Mouse (Mus musculus): ENCODE results near the gene Hs3st6. TPM values are rescaled to one million over a fixed set of nuclear protein-coding genes. Genes with fewer than 3 reads are reported as not detected.

The Hs3st6 gene
- polyA plus RNA-seq, 1 experiment from 2014 or later: not detected

- Histone ChIP-seq H3K4me3 (no peak overlapping the region), H3K36me3 (no peaks in the 10 kb centered on the region), H3K4me1 (no peaks in the 10 kb centered on the region), H3K9ac (replicated peaks) (no peak overlapping the region), H3K4me2 (replicated peaks) (no peak overlapping the region), H3K27ac (replicated peaks) (no peak overlapping the region), H3K9me3 (no peaks in the 10 kb centered on the region), H3K27me3 (peaks cover 10% of the 10 kb centered on the region)
- WGBS: 20% methylated on average over 7 of the region's 7 CpGs
- peak; percentile 71 for ATAC-seq (replicated peaks)
Measured at GRCm38 (mm10) chr17:24745526-24746497, 7.0 kb upstream of the Hs3st6 start.

- H3K4me2 ChIP-seq (replicated peaks): no peak overlapping the region
- H3K27me3 ChIP-seq: peaks cover 20% of the 10 kb centered on the region
- no peak overlapping the region for H3K27ac ChIP-seq (replicated peaks)
- H3K9me3 ChIP-seq: no peaks in the 10 kb centered on the region
- H3K4me1 ChIP-seq: no peaks in the 10 kb centered on the region
- H3K9ac ChIP-seq (replicated peaks): no peak overlapping the region
- no peak for ATAC-seq (replicated peaks)
- no peak overlapping the region for H3K4me3 ChIP-seq
- 55% methylated on average over 4 of the region's 4 CpGs for WGBS
- H3K36me3 ChIP-seq: no peaks in the 10 kb centered on the region
Measured at GRCm38 (mm10) chr17:24746986-24747385, 5.8 kb upstream of the Hs3st6 start.

GRCm38 (mm10) chr17:24751528-24751927 is 1.3 kb upstream of the Hs3st6 start:
- H3K27ac ChIP-seq (replicated peaks): no peak overlapping the region
- no peaks in the 10 kb centered on the region for H3K9me3 ChIP-seq

GRCm38 (mm10) chr17:24757394-24757793 is 4.6 kb downstream of the Hs3st6 start:
- WGBS: 87% methylated on average over 1 of the region's 1 CpGs
- Histone ChIP-seq H3K27ac (replicated peaks) (no peak overlapping the region), H3K27me3 (peaks cover 34% of the 10 kb centered on the region), H3K4me1 (peaks cover 10% of the 10 kb centered on the region), H3K36me3 (no peaks in the 10 kb centered on the region), H3K4me2 (replicated peaks) (no peak overlapping the region), H3K4me3 (no peak overlapping the region), H3K9me3 (no peaks in the 10 kb centered on the region), H3K9ac (replicated peaks) (no peak overlapping the region)
- ATAC-seq (replicated peaks): no peak

More at GRCm38 (mm10) chr17:24751528-24751927, 1.3 kb upstream of the Hs3st6 start:
- no peak for ATAC-seq (replicated peaks)
- Histone ChIP-seq H3K27me3 (peaks cover 58% of the 10 kb centered on the region), H3K36me3 (no peaks in the 10 kb centered on the region), H3K4me1 (peaks cover 14% of the 10 kb centered on the region), H3K4me2 (replicated peaks) (no peak overlapping the region), H3K4me3 (no peak overlapping the region), H3K9ac (replicated peaks) (no peak overlapping the region)
- 21% methylated on average over 4 of the region's 4 CpGs for WGBS

GRCm38 (mm10) chr17:24761121-24761520 is 8.3 kb downstream of the Hs3st6 start:
- WGBS: 55% methylated on average over 5 of the region's 5 CpGs
- Histone ChIP-seq H3K9me3 (no peaks in the 10 kb centered on the region), H3K27ac (replicated peaks) (no peak overlapping the region), H3K4me3 (no peak overlapping the region), H3K4me1 (no peaks in the 10 kb centered on the region), H3K4me2 (replicated peaks) (no peak overlapping the region), H3K36me3 (no peaks in the 10 kb centered on the region), H3K27me3 (no peaks in the 10 kb centered on the region; the same call in 1 of the 2 replicates), H3K9ac (replicated peaks) (no peak overlapping the region)
- ATAC-seq (replicated peaks): no peak

GRCm38 (mm10) chr17:24765016-24765905 is 12.5 kb downstream of the Hs3st6 start:
- Histone ChIP-seq H3K27ac (replicated peaks) (no peak overlapping the region), H3K9ac (replicated peaks) (no peak overlapping the region), H3K9me3 (no peaks in the 10 kb centered on the region), H3K4me1 (no peaks in the 10 kb centered on the region), H3K36me3 (no peaks in the 10 kb centered on the region), H3K4me2 (replicated peaks) (no peak overlapping the region), H3K27me3 (no peaks in the 10 kb centered on the region), H3K4me3 (no peak overlapping the region)
- ATAC-seq (replicated peaks): no peak
- WGBS: 51% methylated on average over 22 of the region's 22 CpGs

GRCm38 (mm10) chr17:24766266-24766875 is 13.6 kb downstream of the Hs3st6 start:
- no peak overlapping the region for H3K9ac ChIP-seq (replicated peaks)
- no peaks in the 10 kb centered on the region for H3K9me3 ChIP-seq
- ATAC-seq (replicated peaks): no peak
- no peak overlapping the region for H3K27ac ChIP-seq (replicated peaks)
- H3K27me3 ChIP-seq: no peaks in the 10 kb centered on the region
- H3K36me3 ChIP-seq: no peaks in the 10 kb centered on the region
- H3K4me2 ChIP-seq (replicated peaks): no peak overlapping the region
- 25% methylated on average over 12 of the region's 12 CpGs for WGBS
- no peaks in the 10 kb centered on the region for H3K4me1 ChIP-seq
- H3K4me3 ChIP-seq: no peak overlapping the region

GRCm38 (mm10) chr17:24769146-24769545 is 16.4 kb downstream of the Hs3st6 start:
- no peak overlapping the region for H3K27ac ChIP-seq (replicated peaks)
- ATAC-seq (replicated peaks): no peak
- 40% methylated on average over 3 of the region's 3 CpGs for WGBS
- no peaks in the 10 kb centered on the region for H3K27me3 ChIP-seq
- no peaks in the 10 kb centered on the region for H3K36me3 ChIP-seq
- H3K9me3 ChIP-seq: no peaks in the 10 kb centered on the region
- no peak overlapping the region for H3K9ac ChIP-seq (replicated peaks)
- H3K4me2 ChIP-seq (replicated peaks): no peak overlapping the region
- H3K4me1 ChIP-seq: no peaks in the 10 kb centered on the region
- H3K4me3 ChIP-seq: no peak overlapping the region

GRCm38 (mm10) chr17:24773241-24773640 is 20.5 kb downstream of the Hs3st6 start:
- no peak overlapping the region for H3K9ac ChIP-seq (replicated peaks)
- no peak for ATAC-seq (replicated peaks)
- WGBS: 82% methylated on average over 5 of the region's 5 CpGs
- no peaks in the 10 kb centered on the region for H3K27me3 ChIP-seq
- no peaks in the 10 kb centered on the region for H3K4me1 ChIP-seq
- no peaks in the 10 kb centered on the region for H3K36me3 ChIP-seq
- no peaks in the 10 kb centered on the region for H3K9me3 ChIP-seq
- H3K4me2 ChIP-seq (replicated peaks): no peak overlapping the region
- H3K27ac ChIP-seq (replicated peaks): no peak overlapping the region
- no peak overlapping the region for H3K4me3 ChIP-seq

GRCm38 (mm10) chr17:24775173-24775572 is 22.4 kb downstream of the Hs3st6 start:
- WGBS: 78% methylated on average over 8 of the region's 8 CpGs

GRCm38 (mm10) chr17:24777073-24777472 is 24.3 kb downstream of the Hs3st6 start:
- no peaks in the 10 kb centered on the region for H3K27me3 ChIP-seq
- no peak overlapping the region for H3K27ac ChIP-seq (replicated peaks)
- ATAC-seq (replicated peaks): no peak
- H3K9ac ChIP-seq (replicated peaks): no peak overlapping the region
- H3K36me3 ChIP-seq: no peaks in the 10 kb centered on the region
- H3K9me3 ChIP-seq: no peaks in the 10 kb centered on the region
- WGBS: 77% methylated on average over 2 of the region's 2 CpGs
- no peaks in the 10 kb centered on the region for H3K4me1 ChIP-seq
- H3K4me2 ChIP-seq (replicated peaks): no peak overlapping the region
- no peak overlapping the region for H3K4me3 ChIP-seq

More at GRCm38 (mm10) chr17:24775173-24775572, 22.4 kb downstream of the Hs3st6 start:
- Histone ChIP-seq H3K9me3 (no peaks in the 10 kb centered on the region), H3K4me2 (replicated peaks) (no peak overlapping the region), H3K27me3 (no peaks in the 10 kb centered on the region), H3K36me3 (no peaks in the 10 kb centered on the region), H3K9ac (replicated peaks) (no peak overlapping the region), H3K4me1 (no peaks in the 10 kb centered on the region), H3K4me3 (no peak overlapping the region), H3K27ac (replicated peaks) (no peak overlapping the region)
- ATAC-seq (replicated peaks): no peak
